Mouse (Mus musculus) spleen, adult 2 months (tissue): ENCODE data around the gene Traf4.

Source experiments
- CTCF ChIP-seq: fragments of 200-500 bp; IDR thresholded peaks from 2 replicates; pipeline ENCODE4 v1.5.1; 2011; ENCODE audit warnings: mild to moderate bottlenecking, inconsistent platforms; ENCODE audit not compliant: insufficient read depth, insufficient read length, insufficient replicate concordance; ENCODE audit errors: extremely low read depth
- POLR2A ChIP-seq: fragments of 200-500 bp; IDR thresholded peaks from 2 replicates; pipeline ENCODE4 v1.6.1; 2011; ENCODE audit warnings: low read depth, low read length, inconsistent platforms

DNA sequence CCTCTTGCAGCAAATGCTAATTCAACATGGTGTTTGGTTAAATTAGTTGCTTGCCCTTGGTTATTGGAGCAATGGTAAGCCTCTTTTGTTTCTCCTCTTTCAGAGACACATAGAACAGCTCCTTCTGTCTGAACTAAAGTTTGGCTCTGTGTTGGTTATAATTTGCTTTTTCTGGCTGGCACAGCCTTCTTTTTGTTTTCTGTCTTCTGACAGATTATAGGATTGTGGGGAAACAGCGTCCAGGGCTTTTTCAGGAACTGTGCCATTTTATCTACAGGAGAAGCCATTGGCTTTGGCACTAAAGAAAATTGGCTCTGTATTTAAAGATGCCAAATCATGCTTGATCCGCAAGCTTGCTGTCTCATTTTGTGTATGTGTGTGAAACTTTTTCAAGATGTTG is 51.8 kb downstream of the Traf4 start:
- TF ChIP-seq POLR2A (no peak), CTCF (no peak)
